Mouse (Mus musculus): ENCODE results near the gene Serpina3m.

- TF ChIP-seq POLR2A (IDR thresholded peaks at IDR 0.05; ENCODE audit: low read depth, low read length) (no peak), CTCF (conservative IDR thresholded peaks at IDR 0.05; ENCODE audit: insufficient read depth, insufficient read length, low read depth, low read length) (peak; percentile 71)
Measured at GRCm38 (mm10) chr12:104419136-104419462, 80.8 kb downstream of the Serpina3m start.
